Mouse (Mus musculus) forebrain, postnatal 0 days (tissue): ENCODE data around the gene Sh3rf3. TPM values are rescaled to one million over a fixed set of nuclear protein-coding genes. Genes with fewer than 3 reads are reported as not detected.
A peak's percentile ranks its signal among the peaks of the same experiment; 100 is the strongest.

Experiments used
- ATAC-seq: fragments of 200-750 bp; cut with Nextera tagmentation; 2 replicates; pipeline ENCODE4 v1.8.0; 2017; ENCODE audit warnings: mild to moderate bottlenecking, moderate library complexity
- DNase-seq: peaks from one replicate; pipeline ENCODE4 v3.0.0-alpha.2; 2015
- H3K27ac ChIP-seq: fragments of 300-500 bp; sonication (generic); 2 replicates; pipeline ENCODE4 v1.5.1; 2014; ENCODE audit warnings: low read depth, mild to moderate bottlenecking, antibody characterized with exemption, low read length, moderate library complexity, mixed read lengths
- H3K27me3 ChIP-seq: fragments of 300-500 bp; sonication (generic); 2 replicates; pipeline ENCODE4 v1.6.1; 2014; ENCODE audit warnings: mild to moderate bottlenecking, low read length, mixed read lengths; ENCODE audit not compliant: insufficient read depth
- H3K36me3 ChIP-seq: fragments of 300-500 bp; sonication (generic); 2 replicates; pipeline ENCODE4 v1.6.1; 2014; ENCODE audit warnings: mild to moderate bottlenecking, moderate library complexity; ENCODE audit not compliant: insufficient read depth
- H3K4me1 ChIP-seq: fragments of 300-500 bp; sonication (generic); 2 replicates; pipeline ENCODE4 v1.6.1; 2014; ENCODE audit warnings: antibody characterized with exemption; ENCODE audit not compliant: insufficient read depth
- H3K4me2 ChIP-seq: fragments of 300-500 bp; sonication (generic); 2 replicates; pipeline ENCODE4 v1.6.1; 2014; ENCODE audit warnings: low read depth, mild to moderate bottlenecking, moderate library complexity
- H3K4me3 ChIP-seq: fragments of 300-500 bp; sonication (generic); 2 replicates; pipeline ENCODE4 v1.5.1; 2014; ENCODE audit warnings: low read depth, low read length, mixed read lengths
- H3K9ac ChIP-seq: fragments of 300-500 bp; sonication (generic); 2 replicates; pipeline ENCODE4 v1.6.1; 2014; ENCODE audit warnings: mild to moderate bottlenecking
- H3K9me3 ChIP-seq: fragments of 300-500 bp; sonication (generic); 2 replicates; pipeline ENCODE4 v1.6.1; 2016; ENCODE audit warnings: low read length
- CTCF ChIP-seq: sonication (generic); IDR thresholded peaks from 2 replicates; pipeline ENCODE4 v1.5.1; 2016; ENCODE audit warnings: antibody characterized with exemption, control low read depth, low read depth
- WGBS: fragments of 180-500 bp; shearing (Covaris S2); extraction: QIAGEN DNeasy Blood & Tissue Kit; methylation state at CpG from one replicate; pipeline ENCODE4 v1.1.7; 2014; 5-methylcytosine and 5-hydroxymethylcytosine counted together
- polyA plus RNA-seq: library from polyadenylated mRNA; unstranded; fragments of >200 nt; fragmentation: Nextera tagmentation; extraction: Ambion mirVana; gene quantifications from 2 replicates; pipeline ENCODE4 v1.2.1, GENCODE M21; 2015
- total RNA-seq: library from RNA; depleted of rRNA; stranded (reverse); fragments of >200 nt; gene quantifications from 2 replicates; pipeline ENCODE4 v1.2.3, GENCODE M21; 2014

Gene Sh3rf3
- total and polyA plus RNA-seq, 2 experiments from 2014 or later = 10.1 to 38.1 TPM

GRCm38 (mm10) chr10:58867536-58867935 lies 54.4 kb downstream of the Sh3rf3 start:
- Histone ChIP-seq H3K9me3 (no peaks in the 10 kb centered on the region), H3K36me3 (no peaks in the 10 kb centered on the region), H3K4me2 (no peak overlapping the region), H3K4me1 (peaks cover 22% of the 10 kb centered on the region), H3K9ac (no peak overlapping the region), H3K27me3 (no peaks in the 10 kb centered on the region), H3K27ac (no peak overlapping the region; the same call in 1 of the 2 replicates), H3K4me3 (no peak overlapping the region)
- DNase-seq (no peak), ATAC-seq (no peak)
- WGBS = 92% methylated on average over 2 of the region's 2 CpGs
- no peak for TF ChIP-seq CTCF

GRCm38 (mm10) chr10:58869836-58870235 lies 56.7 kb downstream of the Sh3rf3 start:
- no peaks in the 10 kb centered on the region for H3K27me3 ChIP-seq
- no peak overlapping the region for H3K9ac ChIP-seq
- DNase-seq = no peak
- no peak for ATAC-seq
- H3K4me3 ChIP-seq = no peak overlapping the region
- WGBS = 94% methylated on average over 1 of the region's 1 CpGs
- no peaks in the 10 kb centered on the region for H3K9me3 ChIP-seq
- TF ChIP-seq CTCF = no peak
- peaks cover 34% of the 10 kb centered on the region for H3K4me1 ChIP-seq
- H3K27ac ChIP-seq = no peak overlapping the region
- H3K4me2 ChIP-seq = no peak overlapping the region
- H3K36me3 ChIP-seq = no peaks in the 10 kb centered on the region

GRCm38 (mm10) chr10:58871149-58871820 lies 58.1 kb downstream of the Sh3rf3 start:
- Histone ChIP-seq H3K36me3 (no peaks in the 10 kb centered on the region), H3K27me3 (no peaks in the 10 kb centered on the region), H3K4me2 (0 out of 2 replicates have a peak overlapping the region, but pooled peaks have one; percentile 26), H3K4me3 (no peak overlapping the region), H3K9me3 (no peaks in the 10 kb centered on the region), H3K9ac (peak overlapping the region; percentile 37; the same call in 1 of the 2 replicates), H3K27ac (peak overlapping the region; percentile 84), H3K4me1 (peaks cover 34% of the 10 kb centered on the region)
- peak; percentile 57 for DNase-seq
- TF ChIP-seq CTCF = no peak
- peak; percentile 67 for ATAC-seq
- 37% methylated on average over 10 of the region's 10 CpGs for WGBS

GRCm38 (mm10) chr10:58871821-58872577 lies 58.8 kb downstream of the Sh3rf3 start:
- peak overlapping the region; percentile 37; the same call in 1 of the 2 replicates for H3K9ac ChIP-seq
- DNase-seq (peak; percentile 49), ATAC-seq (peak; percentile 63)
- H3K27ac ChIP-seq = peak overlapping the region; percentile 84
- no peak overlapping the region for H3K4me2 ChIP-seq
- H3K27me3 ChIP-seq = no peaks in the 10 kb centered on the region
- no peak for TF ChIP-seq CTCF
- no peak overlapping the region for H3K4me3 ChIP-seq
- H3K9me3 ChIP-seq = no peaks in the 10 kb centered on the region
- WGBS = 29% methylated on average over 7 of the region's 7 CpGs
- peaks cover 34% of the 10 kb centered on the region for H3K4me1 ChIP-seq
- no peaks in the 10 kb centered on the region for H3K36me3 ChIP-seq

- no peak overlapping the region for H3K4me2 ChIP-seq
- ATAC-seq = peak; percentile 29; the same call in 1 of the 2 replicates
- WGBS = 91% methylated on average over 4 of the region's 4 CpGs
Measured at GRCm38 (mm10) chr10:58877835-58878234, 64.7 kb downstream of the Sh3rf3 start.

DNA sequence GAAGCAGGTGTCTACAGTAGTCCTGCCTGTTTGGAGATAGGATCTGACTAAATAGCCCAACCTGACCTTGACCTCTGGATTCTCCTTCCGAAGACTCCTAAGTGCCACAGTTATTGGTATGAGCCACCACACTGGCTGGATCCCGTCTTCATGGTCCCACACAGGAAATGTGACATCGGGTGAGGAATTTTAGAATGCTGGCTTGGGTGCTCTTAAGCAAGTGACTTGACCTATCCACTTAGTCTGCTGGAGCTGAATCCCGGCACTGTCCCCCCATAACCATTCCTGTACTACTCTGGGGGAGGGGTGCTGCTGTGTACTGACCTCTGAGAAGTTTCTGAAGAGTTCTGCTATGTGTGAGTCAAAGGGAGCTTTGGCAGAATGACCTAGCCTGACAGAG lies 65.5 kb downstream of the Sh3rf3 start:
- no peaks in the 10 kb centered on the region for H3K9me3 ChIP-seq
- no peaks in the 10 kb centered on the region for H3K27me3 ChIP-seq
- DNase-seq = no peak
- H3K36me3 ChIP-seq = no peaks in the 10 kb centered on the region
- ATAC-seq = no peak
- H3K4me3 ChIP-seq = no peak overlapping the region
- no peak for TF ChIP-seq CTCF
- 0 out of 2 replicates have a peak, but pooled peaks cover 3% of the 10 kb centered on the region for H3K4me1 ChIP-seq
- no peak overlapping the region for H3K9ac ChIP-seq
- H3K4me2 ChIP-seq = no peak overlapping the region
- no peak overlapping the region for H3K27ac ChIP-seq
- WGBS = 95% methylated on average over 4 of the region's 4 CpGs

More at GRCm38 (mm10) chr10:58877835-58878234, 64.7 kb downstream of the Sh3rf3 start:
- Histone ChIP-seq H3K9me3 (no peaks in the 10 kb centered on the region), H3K27ac (no peak overlapping the region), H3K4me1 (peaks cover 10% of the 10 kb centered on the region; the same call in 1 of the 2 replicates), H3K36me3 (no peaks in the 10 kb centered on the region), H3K9ac (no peak overlapping the region), H3K4me3 (no peak overlapping the region), H3K27me3 (no peaks in the 10 kb centered on the region)
- no peak for TF ChIP-seq CTCF
- DNase-seq = no peak

- WGBS = 92% methylated on average over 2 of the region's 2 CpGs
- H3K27ac ChIP-seq = no peak overlapping the region
- H3K9ac ChIP-seq = no peak overlapping the region
- H3K9me3 ChIP-seq = no peaks in the 10 kb centered on the region
- H3K4me1 ChIP-seq = no peaks in the 10 kb centered on the region
- no peak overlapping the region for H3K4me2 ChIP-seq
- no peak for TF ChIP-seq CTCF
- H3K4me3 ChIP-seq = no peak overlapping the region
- DNase-seq (no peak), ATAC-seq (no peak)
- no peaks in the 10 kb centered on the region for H3K27me3 ChIP-seq
- H3K36me3 ChIP-seq = no peaks in the 10 kb centered on the region
Measured at GRCm38 (mm10) chr10:58882741-58883140, 69.6 kb downstream of the Sh3rf3 start.
